ENCODE assay signal across 8 mouse cellular contexts in genomic region chr2:127507077-127507774, GRCm38 (mm10). TPM values are rescaled to one million over a fixed set of nuclear protein-coding genes. Genes with fewer than 3 reads are reported as not detected.
DNase-seq lines count a peak whose midpoint lies in the region; ATAC-seq and TF ChIP-seq lines count a peak whose summit lies in the region.

No protein-coding gene starts in this region.

- intact Hi-C loops in heart, postnatal 10 days (cut with DNase I): loop anchor here (1.0 kb wide), 1 partner anchor 52 kb away; no protein-coding TSS in a partner anchor

- TF ChIP-seq EP300 in liver, postnatal 0 days (IDR thresholded peaks at IDR 0.05; ENCODE audit: low read depth): no peak

- H3K4me1 ChIP-seq in bone marrow, adult 2 months (ENCODE audit: control insufficient read depth, insufficient read depth, low read length): peaks cover 5% of the 10 kb centered on the region; the same call in 1 of the 2 replicates
- peaks cover 11% of the 10 kb centered on the region; the same call in 1 of the 2 replicates for H3K4me1 ChIP-seq in embryonic facial prominence, embryonic 15.5 days
- 0 out of 2 replicates have a peak, but pooled peaks cover 4% of the 10 kb centered on the region for H3K4me1 ChIP-seq in liver, postnatal 0 days (ENCODE audit: insufficient read depth)
- H3K4me1 ChIP-seq in neural tube, embryonic 14.5 days (ENCODE audit: control insufficient read depth, insufficient read depth, low read length): peaks cover 8% of the 10 kb centered on the region; the same call in 1 of the 2 replicates
- H3K4me1 ChIP-seq in testis, adult 2 months (ENCODE audit: control insufficient read depth, insufficient read depth, low read length): peaks cover 4% of the 10 kb centered on the region; the same call in 1 of the 2 replicates

- no peak overlapping the region for H3K9ac ChIP-seq in embryonic facial prominence, embryonic 15.5 days
- no peak overlapping the region for H3K9ac ChIP-seq in liver, postnatal 0 days (replicated peaks)
- no peak overlapping the region for H3K9ac ChIP-seq in neural tube, embryonic 14.5 days (replicated peaks; ENCODE audit: low read depth, low read length)

- peak overlapping the region; percentile 39; the same call in 1 of the 2 replicates for H3K27ac ChIP-seq in bone marrow, adult 2 months (ENCODE audit: control insufficient read depth, insufficient read depth, low read depth, low read length, poor library complexity)
- H3K27ac ChIP-seq in embryonic facial prominence, embryonic 15.5 days (replicated peaks): peak overlapping the region; percentile 23; the same call in 1 of the 2 replicates
- H3K27ac ChIP-seq in liver, postnatal 0 days (ENCODE audit: low read depth): no peak overlapping the region
- no peak overlapping the region for H3K27ac ChIP-seq in neural tube, embryonic 14.5 days (ENCODE audit: low read depth, low read length)
- H3K27ac ChIP-seq in testis, adult 2 months (ENCODE audit: control insufficient read depth, insufficient read depth, low read depth, low read length): no peak overlapping the region

- no peak for ATAC-seq in embryonic facial prominence, embryonic 15.5 days (ENCODE audit: insufficient number of reproducible peaks, low FRiP score, low TSS enrichment, low read depth)
- peak; percentile 55; the same call in 1 of the 2 replicates for ATAC-seq in liver, postnatal 0 days
- peak; percentile 69 for ATAC-seq in neural tube, embryonic 14.5 days (ENCODE audit: low read depth)

- no peak overlapping the region for H3K4me2 ChIP-seq in embryonic facial prominence, embryonic 15.5 days (replicated peaks)
- no peak overlapping the region for H3K4me2 ChIP-seq in liver, postnatal 0 days (ENCODE audit: low read depth, low read length)
- no peak overlapping the region for H3K4me2 ChIP-seq in neural tube, embryonic 14.5 days (ENCODE audit: low read depth, low read length)

- no peaks in the 10 kb centered on the region for H3K9me3 ChIP-seq in embryonic facial prominence, embryonic 15.5 days (replicated peaks)
- H3K9me3 ChIP-seq in liver, postnatal 0 days (ENCODE audit: low read length): no peaks in the 10 kb centered on the region
- H3K9me3 ChIP-seq in neural tube, embryonic 14.5 days (ENCODE audit: control insufficient read depth, low read length): no peaks in the 10 kb centered on the region

- WGBS in bone marrow, adult 2 months: 27% methylated on average over 7 of the region's 7 CpGs
- WGBS in embryonic facial prominence, embryonic 15.5 days: 29% methylated on average over 7 of the region's 7 CpGs
- WGBS in liver, postnatal 0 days (ENCODE audit: insufficient replicate concordance): 26% methylated on average over 7 of the region's 7 CpGs
- 34% methylated on average over 7 of the region's 7 CpGs for WGBS in neural tube, embryonic 14.5 days

- no peak overlapping the region for H3K4me3 ChIP-seq in bone marrow, adult 2 months (replicated peaks; ENCODE audit: control insufficient read depth, low read depth, low read length)
- no peak overlapping the region for H3K4me3 ChIP-seq in embryonic facial prominence, embryonic 15.5 days (replicated peaks)
- H3K4me3 ChIP-seq in liver, postnatal 0 days (ENCODE audit: low read depth, low read length): no peak overlapping the region
- H3K4me3 ChIP-seq in neural tube, embryonic 14.5 days (ENCODE audit: low read depth, low read length): no peak overlapping the region
- no peak overlapping the region for H3K4me3 ChIP-seq in testis, adult 2 months (ENCODE audit: control insufficient read depth, low read depth, low read length)

- TF ChIP-seq CTCF in bone marrow, adult 2 months (IDR thresholded peaks at IDR 0.05; ENCODE audit: control insufficient read depth, insufficient read depth, low read length): peak; percentile 98
- TF ChIP-seq CTCF in liver, postnatal 0 days (IDR thresholded peaks at IDR 0.05; ENCODE audit: low read depth): peak; percentile 96
- peak; percentile 99 for TF ChIP-seq CTCF in testis, adult 2 months (IDR thresholded peaks at IDR 0.05; ENCODE audit: control insufficient read depth, insufficient read depth, insufficient replicate concordance, low read depth, low read length)

- 0 out of 2 replicates have a peak, but pooled peaks have one; percentile 8 for TF ChIP-seq POLR2A in bone marrow, adult 2 months (IDR thresholded peaks at IDR 0.05; ENCODE audit: borderline replicate concordance, control insufficient read depth, low read depth, low read length)
- TF ChIP-seq POLR2A in testis, adult 2 months (IDR thresholded peaks at IDR 0.05; ENCODE audit: control insufficient read depth, low read depth, low read length): no peak

- peak; percentile 58 for DNase-seq in CD4-positive helper T cell, adult 2 months (ENCODE audit: low read depth, low spot score)
- peak; percentile 75 to 90 for DNase-seq in heart, postnatal 10 days
- DNase-seq in kidney, postnatal 4 days: peak; percentile 91 to 92
- DNase-seq in liver, postnatal 0 days: peak; percentile 84

- H3K27me3 ChIP-seq in embryonic facial prominence, embryonic 15.5 days: peaks cover 3% of the 10 kb centered on the region
- no peaks in the 10 kb centered on the region for H3K27me3 ChIP-seq in liver, postnatal 0 days (ENCODE audit: insufficient read depth, low read length)
- H3K27me3 ChIP-seq in neural tube, embryonic 14.5 days (ENCODE audit: control insufficient read depth, insufficient read depth, low read length): no peaks in the 10 kb centered on the region
- no peaks in the 10 kb centered on the region for H3K27me3 ChIP-seq in testis, adult 2 months (ENCODE audit: control insufficient read depth, insufficient read depth, low read length)

- H3K36me3 ChIP-seq in embryonic facial prominence, embryonic 15.5 days: no peaks in the 10 kb centered on the region
- H3K36me3 ChIP-seq in liver, postnatal 0 days (replicated peaks; ENCODE audit: insufficient read depth, low read length): no peaks in the 10 kb centered on the region
- no peaks in the 10 kb centered on the region for H3K36me3 ChIP-seq in neural tube, embryonic 14.5 days (ENCODE audit: control insufficient read depth, insufficient read depth, low read length)
- H3K36me3 ChIP-seq in testis, adult 2 months (ENCODE audit: control insufficient read depth, insufficient read depth, low read length): no peaks in the 10 kb centered on the region

RNA-seq across cellular contexts. Expression of gene Kcnip3, which starts 14.7 kb away (rescaled TPM):
- 1.5 TPM in 2 replicates for polyA plus RNA-seq in bone marrow, adult 2 months (2011; ENCODE audit: insufficient read depth, insufficient read length, low replicate concordance, missing spikeins)
- polyA plus RNA-seq in embryonic facial prominence, embryonic 15.5 days (2015; fragmentation: Nextera tagmentation; extraction: Ambion mirVana): 2.8 and 4.8 TPM in 2 replicates
- 1 to 10 TPM; 1.2 to 1.8 TPM for total RNA-seq in heart, postnatal 10 days (2021)
- 0.23 and 0.43 TPM in 2 replicates for polyA plus RNA-seq in liver, postnatal 0 days (2015; fragmentation: Nextera tagmentation; extraction: Ambion mirVana)
- 9.2 and 12.6 TPM in 2 replicates for polyA plus RNA-seq in neural tube, embryonic 14.5 days (2014; fragmentation: Nextera tagmentation; extraction: Ambion mirVana)
- polyA plus RNA-seq in testis, adult 2 months (2012; rRNA removed): 2.7 and 4.5 TPM in 2 replicates

RNA-seq across cellular contexts. Expression of gene Prom2, which starts 34.0 kb away (rescaled TPM):
- not detected in 2 replicates for polyA plus RNA-seq in bone marrow, adult 2 months (2011; ENCODE audit: insufficient read depth, insufficient read length, low replicate concordance, missing spikeins)
- 8.9 and 11.2 TPM in 2 replicates for polyA plus RNA-seq in embryonic facial prominence, embryonic 15.5 days (2015; fragmentation: Nextera tagmentation; extraction: Ambion mirVana)
- under 1 TPM in 1 of 2 experiments, not detected in 1; 0.17 TPM for total RNA-seq in heart, postnatal 10 days (2021)
- not detected in 2 replicates for polyA plus RNA-seq in liver, postnatal 0 days (2015; fragmentation: Nextera tagmentation; extraction: Ambion mirVana)
- not detected in 2 replicates for polyA plus RNA-seq in neural tube, embryonic 14.5 days (2014; fragmentation: Nextera tagmentation; extraction: Ambion mirVana)
- polyA plus RNA-seq in testis, adult 2 months (2012; rRNA removed): 0.09 and 20.7 TPM in 2 replicates

Comparison
In these comparisons a context has a peak if more than half of its experiments do, and no peak if none do; other contexts are left out.
1. H3K27ac ChIP-seq: peak in bone marrow, adult 2 months (single experiment) and embryonic facial prominence, embryonic 15.5 days (single experiment); none in liver, postnatal 0 days (single experiment), neural tube, embryonic 14.5 days (single experiment) and testis, adult 2 months (single experiment).
2. Peak in every context shown above with its lines, with median percentiles within 50 percentile points of each other: DNase-seq and CTCF ChIP-seq.